In the genomic region with DNA sequence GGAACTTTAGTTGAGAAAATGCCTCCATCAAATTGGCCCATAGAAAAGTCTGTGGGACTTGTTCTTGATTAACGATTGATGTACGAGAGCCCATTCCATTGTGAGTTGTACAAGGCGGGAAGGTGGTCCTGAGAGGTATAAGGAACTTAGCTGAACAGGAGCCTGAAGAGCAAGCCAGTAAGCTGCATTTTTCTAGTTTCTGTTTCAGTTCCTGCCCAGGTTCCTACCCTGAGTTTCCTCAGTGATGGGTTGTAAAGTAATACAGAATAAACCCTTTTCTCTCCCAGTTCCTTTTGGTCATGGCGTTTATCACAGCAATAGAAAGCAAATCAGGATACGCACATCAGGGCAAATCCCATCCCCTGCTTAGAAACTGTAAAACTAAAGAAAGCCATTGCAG, we compare ENCODE assay signal across 22 mouse cellular contexts. TPM values are rescaled to one million over a fixed set of nuclear protein-coding genes. Genes with fewer than 3 reads are reported as not detected.
"Had no signal": no experiment of that assay in that cellular context is flagged by ENCODE, and none has a peak within 500 bp of the region (broad histone marks: within the 10 kb centered on the region; RNA-seq: fewer than 3 reads in every experiment).

No protein-coding gene starts in this region.

- H3K27me3 ChIP-seq: limb, embryonic 13.5 days; lung, embryonic 15.5 days had no signal

- DNase-seq: kidney, adult 18-20 months; kidney, adult 9 months; kidney, postnatal 14 days; kidney, postnatal 4 days; liver; lung, adult 18-20 months; lung, postnatal 10 days; lung, postnatal 36 days; midbrain, embryonic 14.5 days; right cerebral cortex, adult 18-20 months; right cerebral cortex, postnatal 14 days; right cerebral cortex, postnatal 4 days; thymus, adult 2 months; thymus, postnatal 14 days; thymus, postnatal 4 days had no signal

- ATAC-seq: liver, embryonic 12.5 days had no signal

RNA-seq across cellular contexts. Expression of a gene that starts 1.7 kb away (rescaled TPM):
- total RNA-seq: layer of hippocampus, postnatal 14 days; left cerebral cortex, postnatal 25 days; megakaryocyte-erythroid progenitor cell, adult 5-6 weeks had no signal

RNA-seq across cellular contexts. Expression of a gene that starts 5.9 kb away (rescaled TPM):
- total RNA-seq: layer of hippocampus, postnatal 14 days; left cerebral cortex, postnatal 25 days; midbrain, postnatal 0 days had no signal
